Mouse (Mus musculus) C2C12 (cell line): ENCODE results near the gene Thap12. TPM values are rescaled to one million over a fixed set of nuclear protein-coding genes. Genes with fewer than 3 reads are reported as not detected.

Source experiments
- H3K27me3 ChIP-seq: one replicate; pipeline ENCODE4 v1.6.1; 2011; ENCODE audit not compliant: control insufficient read depth, insufficient read depth, insufficient read length
- H3K36me3 ChIP-seq: one replicate; pipeline ENCODE4 v1.6.1; 2011; ENCODE audit not compliant: control insufficient read depth, insufficient read depth
- H3K4me3 ChIP-seq: one replicate; pipeline ENCODE4 v1.5.1; 2011; ENCODE audit warnings: mild to moderate bottlenecking, control low read depth; ENCODE audit not compliant: poor library complexity, insufficient read depth, severe bottlenecking
- H3K79me2 ChIP-seq: one replicate; pipeline ENCODE4 v1.6.1; 2011; ENCODE audit not compliant: control insufficient read depth, insufficient read depth
- H3K79me3 ChIP-seq: one replicate; pipeline ENCODE4 v1.6.1; 2011; ENCODE audit warnings: low read depth, control low read depth
- H3ac ChIP-seq: one replicate; pipeline ENCODE3; 2011; ENCODE audit warnings: low read depth; ENCODE audit not compliant: control insufficient read depth, insufficient read length
- CEBPB ChIP-seq: IDR thresholded peaks from one replicate; pipeline ENCODE4 v1.6.1; 2011; ENCODE audit warnings: low read depth, mild to moderate bottlenecking, control low read depth, moderate library complexity
- CTCF ChIP-seq: IDR thresholded peaks from one replicate; pipeline ENCODE4 v1.5.1; 2011; ENCODE audit not compliant: control insufficient read depth, insufficient read depth, insufficient read length
- FOSL1 ChIP-seq: IDR thresholded peaks from one replicate; pipeline ENCODE4 v1.8.0; 2011; ENCODE audit warnings: mild to moderate bottlenecking, low read length; ENCODE audit not compliant: poor library complexity, insufficient read depth, severe bottlenecking
- MAX ChIP-seq: IDR thresholded peaks from one replicate; pipeline ENCODE4 v1.6.1; 2011; ENCODE audit warnings: mild to moderate bottlenecking, control low read depth
- MYOD1 ChIP-seq: IDR thresholded peaks from one replicate; pipeline ENCODE4 v1.6.1; 2011; ENCODE audit warnings: low read depth; ENCODE audit not compliant: control insufficient read depth, insufficient read length
- MYOG ChIP-seq: IDR thresholded peaks from one replicate; pipeline ENCODE4 v1.6.1; 2011; ENCODE audit not compliant: control insufficient read depth, insufficient read length; ENCODE audit errors: extremely low read depth
- USF1 ChIP-seq: IDR thresholded peaks from one replicate; pipeline ENCODE4 v1.6.1; 2011; ENCODE audit warnings: low read depth, mild to moderate bottlenecking, control low read depth, moderate library complexity
- polyA plus RNA-seq: library from polyadenylated mRNA; unstranded; fragments of >200 nt; fragmentation: generic; extraction: Trizol; gene quantifications from one replicate; pipeline ENCODE4 v1.2.1, GENCODE M21; 2012; ENCODE audit warnings: missing spikeins

Gene Thap12
- polyA plus RNA-seq, 1 experiment = 22.3 TPM

GRCm38 (mm10) chr7:98703365-98703881 is 520 bp downstream of the Thap12 start:
- H3K4me3 ChIP-seq = peak overlapping the region; percentile 69
- peaks cover 6% of the 10 kb centered on the region for H3K36me3 ChIP-seq
- H3K79me3 ChIP-seq = peaks cover 42% of the 10 kb centered on the region
- H3ac ChIP-seq = peak overlapping the region; percentile 95
- H3K79me2 ChIP-seq = peaks cover 52% of the 10 kb centered on the region
- H3K27me3 ChIP-seq = no peaks in the 10 kb centered on the region
- TF ChIP-seq USF1 (no peak), CTCF (no peak), MYOG (no peak), FOSL1 (no peak), CEBPB (no peak), MAX (no peak), MYOD1 (no peak)

- H3K4me3 ChIP-seq = peak overlapping the region; percentile 69
- no peaks in the 10 kb centered on the region for H3K27me3 ChIP-seq
- peaks cover 6% of the 10 kb centered on the region for H3K36me3 ChIP-seq
- H3K79me3 ChIP-seq = peaks cover 45% of the 10 kb centered on the region
- peaks cover 61% of the 10 kb centered on the region for H3K79me2 ChIP-seq
- no peak for TF ChIP-seq CEBPB
- no peak for TF ChIP-seq FOSL1
- TF ChIP-seq CTCF = no peak
- TF ChIP-seq MYOG = no peak
- no peak for TF ChIP-seq MAX
- TF ChIP-seq MYOD1 = no peak
- no peak for TF ChIP-seq USF1
- H3ac ChIP-seq = no peak overlapping the region
Observed at GRCm38 (mm10) chr7:98704276-98704675, 1.4 kb downstream of the Thap12 start.

- Histone ChIP-seq H3K27me3 (no peaks in the 10 kb centered on the region), H3ac (no peak overlapping the region), H3K36me3 (peaks cover 74% of the 10 kb centered on the region)
Observed at GRCm38 (mm10) chr7:98713661-98714060, 10.8 kb downstream of the Thap12 start.

GRCm38 (mm10) chr7:98717438-98717837 is 14.5 kb downstream of the Thap12 start:
- no peak for TF ChIP-seq USF1
- Histone ChIP-seq H3K4me3 (no peak overlapping the region), H3ac (no peak overlapping the region), H3K79me3 (peaks cover 3% of the 10 kb centered on the region), H3K36me3 (peaks cover 47% of the 10 kb centered on the region), H3K27me3 (no peaks in the 10 kb centered on the region), H3K79me2 (no peaks in the 10 kb centered on the region)

More at GRCm38 (mm10) chr7:98713661-98714060, 10.8 kb downstream of the Thap12 start:
- peaks cover 32% of the 10 kb centered on the region for H3K79me2 ChIP-seq
- peaks cover 17% of the 10 kb centered on the region for H3K79me3 ChIP-seq
- TF ChIP-seq MYOD1 = no peak
- no peak for TF ChIP-seq CTCF
- TF ChIP-seq MYOG = no peak
- no peak for TF ChIP-seq MAX
- no peak for TF ChIP-seq USF1
- TF ChIP-seq CEBPB = no peak
- TF ChIP-seq FOSL1 = no peak
- H3K4me3 ChIP-seq = no peak overlapping the region

- Histone ChIP-seq H3K79me2 (no peaks in the 10 kb centered on the region), H3K4me3 (no peak overlapping the region), H3ac (no peak overlapping the region), H3K27me3 (no peaks in the 10 kb centered on the region), H3K36me3 (peaks cover 26% of the 10 kb centered on the region), H3K79me3 (no peaks in the 10 kb centered on the region)
- TF ChIP-seq CEBPB (no peak), FOSL1 (no peak), USF1 (no peak), MYOD1 (no peak), CTCF (no peak), MAX (no peak), MYOG (no peak)
Observed at GRCm38 (mm10) chr7:98719761-98720160, 16.9 kb downstream of the Thap12 start.

- Histone ChIP-seq H3K79me3 (no peaks in the 10 kb centered on the region), H3K79me2 (no peaks in the 10 kb centered on the region), H3K4me3 (no peak overlapping the region), H3ac (no peak overlapping the region), H3K27me3 (no peaks in the 10 kb centered on the region), H3K36me3 (peaks cover 16% of the 10 kb centered on the region)
- TF ChIP-seq MYOD1 = no peak
- TF ChIP-seq CEBPB = no peak
- no peak for TF ChIP-seq CTCF
- TF ChIP-seq FOSL1 = no peak
- TF ChIP-seq MAX = no peak
- TF ChIP-seq MYOG = no peak
- no peak for TF ChIP-seq USF1
Observed at GRCm38 (mm10) chr7:98720731-98721130, 17.8 kb downstream of the Thap12 start.
